Mouse (Mus musculus) cerebellum, adult 2 months (tissue): ENCODE results near the gene Casp1.

ENCODE experiments used
- CTCF ChIP-seq: fragments of 200-500 bp; IDR thresholded peaks from 2 replicates; pipeline ENCODE4 v1.5.1; 2011; ENCODE audit warnings: low read depth, mild to moderate bottlenecking, control low read depth, low read length, moderate library complexity, borderline replicate concordance; ENCODE audit not compliant: insufficient read depth
- POLR2A ChIP-seq: fragments of 200-500 bp; IDR thresholded peaks from 2 replicates; pipeline ENCODE4 v1.6.1; 2011; ENCODE audit warnings: low read length, control low read depth, borderline replicate concordance; ENCODE audit not compliant: insufficient read depth

- TF ChIP-seq POLR2A (no peak), CTCF (no peak)
These were observed 49.1 kb downstream of the Casp1 start for GRCm38 (mm10) chr9:5347381-5347780.
